Mouse (Mus musculus): ENCODE measurements around the gene Dctn1.

Gene Dctn1

GRCm38 (mm10) chr6:83231486-83231885 is 65.8 kb downstream of the Dctn1 start:
- no peak for DNase-seq (ENCODE audit: low read depth, low spot score)

GRCm38 (mm10) chr6:83233306-83233705 is 67.6 kb downstream of the Dctn1 start:
- DNase-seq (ENCODE audit: low read depth, low spot score), result no peak

DNA sequence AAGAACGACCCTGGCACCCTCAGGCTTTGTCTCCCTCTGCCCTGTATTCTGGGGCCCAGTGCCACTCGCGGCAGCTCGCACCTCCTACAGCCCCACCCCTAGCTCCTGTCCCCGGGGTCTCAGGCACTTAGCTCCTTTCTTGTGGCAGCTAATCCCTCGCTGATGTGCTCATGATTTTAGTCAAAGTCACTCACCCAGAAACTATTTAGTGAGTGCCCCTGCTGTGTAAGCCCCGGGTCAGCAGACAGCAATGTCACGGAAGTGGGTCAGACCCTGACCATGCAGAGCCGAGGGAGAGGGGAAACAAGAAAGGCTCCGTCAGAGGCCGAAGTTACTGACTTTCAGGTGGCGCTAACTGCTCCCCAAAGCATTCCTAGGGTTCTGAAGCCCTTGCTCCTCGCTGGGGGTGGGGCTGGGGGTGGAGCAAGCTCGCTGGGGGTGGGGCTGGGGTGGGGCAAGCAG is 68.6 kb downstream of the Dctn1 start:
- DNase-seq (ENCODE audit: low read depth, low spot score), result no peak

DNA sequence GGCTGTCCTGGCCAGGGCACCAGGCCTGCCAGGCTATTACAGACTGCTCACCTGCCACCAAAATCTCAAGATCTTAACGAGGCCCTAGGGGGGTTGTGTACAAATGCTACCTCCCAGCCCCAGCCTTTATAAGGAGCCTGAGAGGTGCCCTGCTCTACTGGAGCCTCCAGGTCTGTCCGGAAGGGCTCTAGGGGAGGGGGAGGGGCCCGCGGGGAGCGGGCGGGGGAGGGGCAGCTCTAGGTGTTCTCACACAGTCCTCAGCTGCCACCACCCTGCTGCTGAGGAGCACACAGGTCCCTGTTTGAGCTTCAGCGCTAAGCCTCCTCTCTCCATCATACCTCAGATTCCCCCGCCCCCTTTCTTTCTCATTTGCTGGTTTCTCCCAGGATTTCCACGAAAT is 71.4 kb downstream of the Dctn1 start:
- DNase-seq (ENCODE audit: low read depth, low spot score), result no peak

DNA sequence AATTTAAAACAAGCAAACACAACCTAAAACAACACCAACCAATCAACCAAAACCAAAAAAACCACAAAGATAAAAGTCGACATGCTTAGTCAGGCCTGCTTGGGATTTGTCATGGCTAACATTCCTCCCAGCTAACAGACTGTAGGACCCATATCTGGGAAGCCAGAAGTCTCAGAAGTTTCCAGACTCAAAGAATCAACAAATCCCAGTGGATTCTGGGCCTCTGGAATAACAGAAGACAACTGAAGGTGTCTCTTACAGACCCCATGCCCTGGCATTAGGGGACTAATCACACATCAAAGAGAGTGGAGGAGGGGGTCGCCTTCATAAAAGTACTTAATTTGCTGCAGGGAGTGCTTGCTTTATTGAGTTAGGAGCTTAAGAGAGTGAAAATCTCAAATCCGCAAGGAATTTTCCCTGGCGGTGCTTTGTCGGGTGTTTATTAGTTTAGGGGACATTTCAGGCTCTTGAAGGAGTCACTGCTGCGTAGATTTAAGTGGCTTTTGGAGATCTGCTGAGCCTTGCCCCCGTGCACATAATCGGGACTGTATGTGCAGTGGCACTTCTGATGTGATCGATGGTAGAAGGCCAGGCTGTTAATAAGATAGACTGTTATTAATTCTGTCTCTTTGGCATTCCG is 78.8 kb downstream of the Dctn1 start:
- DNase-seq (ENCODE audit: low read depth, low spot score), result no peak

DNA sequence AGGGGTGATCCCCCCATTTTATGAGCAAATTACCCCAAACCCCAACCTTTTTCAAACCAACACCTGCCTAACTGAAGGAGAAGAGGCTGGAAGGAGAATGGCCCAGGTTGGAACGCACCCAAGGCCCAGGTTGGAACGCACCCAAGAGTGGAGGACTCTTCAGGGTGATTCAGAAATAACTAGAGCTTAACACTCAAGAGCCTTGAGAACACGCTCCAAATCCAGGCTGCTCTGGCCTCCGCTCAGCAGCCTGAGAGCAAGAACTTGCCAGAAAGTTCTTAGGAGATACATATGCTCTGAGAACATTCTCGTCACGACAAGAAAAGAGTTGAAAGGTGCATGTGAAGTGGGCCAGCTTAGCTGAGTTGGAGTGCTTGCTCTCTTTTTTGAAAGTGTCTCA is 79.4 kb downstream of the Dctn1 start:
- no peak for DNase-seq (ENCODE audit: low read depth, low spot score)

- DNase-seq (ENCODE audit: low read depth, low spot score), result no peak
Measured at GRCm38 (mm10) chr6:83245997-83246396, 80.3 kb downstream of the Dctn1 start.

DNA sequence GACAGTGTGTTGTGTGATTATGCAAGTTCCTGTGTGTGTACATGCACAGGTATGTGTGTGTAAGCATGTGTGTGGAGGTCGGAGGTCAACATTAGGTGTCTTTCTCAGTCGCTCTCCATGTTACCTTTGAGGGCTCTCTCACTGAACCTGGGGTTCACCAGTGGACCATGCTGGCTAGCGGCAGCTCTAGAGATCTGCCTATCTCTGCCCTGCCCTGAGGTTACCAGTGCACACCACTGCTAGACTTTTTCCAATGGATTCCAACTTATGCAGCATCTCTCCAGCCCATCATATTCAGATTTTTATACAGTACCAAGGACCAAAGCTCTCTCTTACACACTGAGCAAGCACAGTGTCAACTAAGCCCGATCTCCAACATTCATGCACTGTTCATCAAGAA is 81.0 kb downstream of the Dctn1 start:
- DNase-seq (ENCODE audit: low read depth, low spot score), result no peak

DNA sequence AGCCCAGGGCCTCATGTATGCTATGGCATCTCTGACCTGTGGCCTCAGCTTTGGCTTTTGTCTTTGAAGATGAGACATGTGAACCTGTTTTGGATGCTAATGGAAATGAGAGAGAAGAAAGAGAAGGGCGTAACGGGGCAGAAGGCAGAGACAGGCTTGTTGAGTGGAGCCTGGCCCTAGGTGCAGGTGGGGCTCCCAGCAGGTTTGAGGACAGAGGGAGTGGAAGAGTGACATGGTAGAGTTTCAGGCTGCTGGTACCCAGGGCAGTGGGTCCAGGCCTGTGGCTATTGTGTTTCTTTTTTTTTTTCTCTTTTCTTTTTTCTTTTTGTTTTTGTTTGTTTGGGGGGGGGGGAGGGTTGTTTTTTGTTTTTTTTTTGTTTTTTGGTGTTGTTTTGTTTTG is 81.4 kb downstream of the Dctn1 start:
- no peak for DNase-seq (ENCODE audit: low read depth, low spot score)

All from WW6 (cell line).